Mouse (Mus musculus): ENCODE measurements around the gene Bbc3. TPM values are rescaled to one million over a fixed set of nuclear protein-coding genes. Genes with fewer than 3 reads are reported as not detected.

Gene Bbc3
- total and polyA plus RNA-seq, 3 experiments, result 2.9 to 9.3 TPM; not detected in 1

GRCm38 (mm10) chr7:16364319-16364718 is 56.1 kb downstream of the Bbc3 start:
- no peak overlapping the region for H3K4me3 ChIP-seq (ENCODE audit: control insufficient read depth in 1 of 2, insufficient read depth in 1 of 2, low read depth in 2 of 2, low read length in 2 of 2)
- peaks cover 33 to 38% of the 10 kb centered on the region in 2 experiments for H3K36me3 ChIP-seq (ENCODE audit: control insufficient read depth in 1 of 2, insufficient read depth in 2 of 2, low read length in 2 of 2)
- H3K27me3 ChIP-seq (ENCODE audit: control insufficient read depth in 1 of 2, insufficient read depth in 2 of 2, low read length in 2 of 2), result no peaks in the 10 kb centered on the region
- H3K9ac ChIP-seq (ENCODE audit: control insufficient read depth, low read depth, low read length, poor library complexity, severe bottlenecking), result no peak overlapping the region
- TF ChIP-seq RCOR1 (IDR thresholded peaks at IDR 0.05; ENCODE audit: low read depth, low read length) (no peak), USF2 (IDR thresholded peaks at IDR 0.05; ENCODE audit: borderline replicate concordance in 1 of 2, insufficient read depth in 1 of 2, low read depth in 1 of 2, low read length in 2 of 2) (no peak), NRF1 (IDR thresholded peaks at IDR 0.05; ENCODE audit: insufficient read depth, low read depth, low read length, poor library complexity, severe bottlenecking) (no peak), CTCF (IDR thresholded peaks at IDR 0.05 in 2 of 3, conservative IDR thresholded peaks at IDR 0.05 in 1 of 3; ENCODE audit: control insufficient read depth in 1 of 3, insufficient read depth in 1 of 3, low read depth in 2 of 3, low read length in 3 of 3, poor library complexity in 1 of 3, severe bottlenecking in 1 of 3) (no peak), HCFC1 (IDR thresholded peaks at IDR 0.05; ENCODE audit: low read depth, low read length) (no peak), TCF12 (IDR thresholded peaks at IDR 0.05; ENCODE audit: low read depth, low read length) (no peak), POLR2AphosphoS2 (IDR thresholded peaks at IDR 0.05; ENCODE audit: low read length) (no peak), KAT2A (conservative IDR thresholded peaks at IDR 0.05; ENCODE audit: low read depth, low read length) (no peak), CHD2 (IDR thresholded peaks at IDR 0.05; ENCODE audit: low read length) (no peak), ETS1 (IDR thresholded peaks at IDR 0.05; ENCODE audit: low read depth, low read length) (no peak), MXI1 (IDR thresholded peaks at IDR 0.05; ENCODE audit: low read depth, low read length) (no peak), ELF1 (IDR thresholded peaks at IDR 0.05; ENCODE audit: low read depth, low read length) (no peak)
- H3K9me3 ChIP-seq (replicated peaks; ENCODE audit: insufficient read depth, low read length), result no peaks in the 10 kb centered on the region
- peaks cover 3% of the 10 kb centered on the region; the same call in 1 of the 2 replicates for H3K79me2 ChIP-seq (ENCODE audit: control insufficient read depth, insufficient read depth, low read length, poor library complexity)
- H3K27ac ChIP-seq (ENCODE audit: control insufficient read depth, low read depth, low read length), result no peak overlapping the region
- peak; percentile 44 for DNase-seq (ENCODE audit: low read depth, low spot score)
- H3K4me1 ChIP-seq (ENCODE audit: control insufficient read depth in 1 of 2, insufficient read depth in 2 of 2, low read length in 2 of 2), result peaks cover 10 to 20% of the 10 kb centered on the region in 2 experiments

- no peak overlapping the region for H3K27ac ChIP-seq (ENCODE audit: control insufficient read depth, low read depth, low read length)
- no peak overlapping the region for H3K9ac ChIP-seq (ENCODE audit: control insufficient read depth, low read depth, low read length, poor library complexity, severe bottlenecking)
- DNase-seq (ENCODE audit: low read depth, low spot score), result no peak
- no peaks in the 10 kb centered on the region for H3K9me3 ChIP-seq (replicated peaks; ENCODE audit: insufficient read depth, low read length)
- peaks cover 3% of the 10 kb centered on the region; the same call in 1 of the 2 replicates for H3K79me2 ChIP-seq (ENCODE audit: control insufficient read depth, insufficient read depth, low read length, poor library complexity)
- no peaks in the 10 kb centered on the region for H3K27me3 ChIP-seq (ENCODE audit: control insufficient read depth in 1 of 2, insufficient read depth in 2 of 2, low read length in 2 of 2)
- TF ChIP-seq RCOR1 (IDR thresholded peaks at IDR 0.05; ENCODE audit: low read depth, low read length) (no peak), USF2 (IDR thresholded peaks at IDR 0.05; ENCODE audit: borderline replicate concordance in 1 of 2, insufficient read depth in 1 of 2, low read depth in 1 of 2, low read length in 2 of 2) (no peak), NRF1 (IDR thresholded peaks at IDR 0.05; ENCODE audit: insufficient read depth, low read depth, low read length, poor library complexity, severe bottlenecking) (no peak), ZNF384 (IDR thresholded peaks at IDR 0.05; ENCODE audit: low read depth, low read length) (no peak), MYC (IDR thresholded peaks at IDR 0.05; ENCODE audit: low read depth, low read length) (no peak), UBTF (IDR thresholded peaks at IDR 0.05; ENCODE audit: borderline replicate concordance, insufficient read depth, low read depth, low read length) (no peak)
- H3K36me3 ChIP-seq (ENCODE audit: control insufficient read depth in 1 of 2, insufficient read depth in 2 of 2, low read length in 2 of 2), result peaks cover 30 to 42% of the 10 kb centered on the region in 2 experiments
- H3K4me3 ChIP-seq (ENCODE audit: control insufficient read depth in 1 of 2, insufficient read depth in 1 of 2, low read depth in 2 of 2, low read length in 2 of 2), result no peak overlapping the region
- peaks cover 10 to 20% of the 10 kb centered on the region in 2 experiments for H3K4me1 ChIP-seq (ENCODE audit: control insufficient read depth in 1 of 2, insufficient read depth in 2 of 2, low read length in 2 of 2)
Observed at GRCm38 (mm10) chr7:16364901-16365500, 56.8 kb downstream of the Bbc3 start.
